Mouse (Mus musculus): ENCODE results near the gene Tnfaip8l1. TPM values are rescaled to one million over a fixed set of nuclear protein-coding genes. Genes with fewer than 3 reads are reported as not detected.

Tnfaip8l1 gene
- 1.6 TPM for polyA plus RNA-seq (2014; fragmentation: Illumina TruSeq; extraction: RNeasy Lipid Tissue Mini Kit (QIAGEN cat#74804); ENCODE audit: low read depth, low replicate concordance)

GRCm38 (mm10) chr17:56162231-56162774 is at the start of gene Tnfaip8l1:
Tnfaip8l1 (plus strand) TSS chr17:56162477.

DNA sequence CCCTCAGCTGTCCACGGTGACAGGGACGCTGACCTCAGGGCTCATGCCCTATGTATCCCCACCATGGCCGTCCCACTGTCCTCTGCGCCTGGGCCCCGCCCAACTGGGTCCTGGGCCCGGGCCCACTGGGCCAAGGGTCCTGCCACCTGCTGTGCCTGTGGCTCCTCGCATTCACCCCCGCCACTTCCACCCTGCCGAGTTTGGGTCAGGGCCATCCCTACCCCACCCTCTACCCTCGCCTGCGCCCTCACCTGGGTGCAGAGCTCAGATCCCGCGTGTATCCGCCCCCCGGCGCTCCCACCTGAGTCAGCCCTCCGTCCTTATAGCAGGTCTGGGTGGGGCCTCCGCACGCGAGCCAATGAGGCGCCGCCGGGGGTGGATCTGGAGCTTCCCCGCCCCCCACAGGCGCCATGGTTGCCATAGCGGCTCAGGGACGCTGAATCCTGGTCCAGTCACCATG is 45.0 kb upstream of the Tnfaip8l1 start, which contains the start of gene Plin5:
Plin5 (minus strand) TSS at position 346 of the 460 bp plus-strand sequence.

GRCm38 (mm10) chr17:56121826-56122225 is 40.5 kb upstream of the Tnfaip8l1 start, which contains the start of gene Lrg1:
Lrg1 (minus strand) TSS chr17:56122001.

GRCm38 (mm10) chr17:56139858-56140595 is 22.2 kb upstream of the Tnfaip8l1 start, which contains the start of gene Sema6b:
Sema6b (minus strand) TSS chr17:56140343.

GRCm38 (mm10) chr17:56183658-56184103 is 21.4 kb downstream of the Tnfaip8l1 start, which contains the start of gene Mydgf:
Mydgf (minus strand) TSS chr17:56183920.

DNA sequence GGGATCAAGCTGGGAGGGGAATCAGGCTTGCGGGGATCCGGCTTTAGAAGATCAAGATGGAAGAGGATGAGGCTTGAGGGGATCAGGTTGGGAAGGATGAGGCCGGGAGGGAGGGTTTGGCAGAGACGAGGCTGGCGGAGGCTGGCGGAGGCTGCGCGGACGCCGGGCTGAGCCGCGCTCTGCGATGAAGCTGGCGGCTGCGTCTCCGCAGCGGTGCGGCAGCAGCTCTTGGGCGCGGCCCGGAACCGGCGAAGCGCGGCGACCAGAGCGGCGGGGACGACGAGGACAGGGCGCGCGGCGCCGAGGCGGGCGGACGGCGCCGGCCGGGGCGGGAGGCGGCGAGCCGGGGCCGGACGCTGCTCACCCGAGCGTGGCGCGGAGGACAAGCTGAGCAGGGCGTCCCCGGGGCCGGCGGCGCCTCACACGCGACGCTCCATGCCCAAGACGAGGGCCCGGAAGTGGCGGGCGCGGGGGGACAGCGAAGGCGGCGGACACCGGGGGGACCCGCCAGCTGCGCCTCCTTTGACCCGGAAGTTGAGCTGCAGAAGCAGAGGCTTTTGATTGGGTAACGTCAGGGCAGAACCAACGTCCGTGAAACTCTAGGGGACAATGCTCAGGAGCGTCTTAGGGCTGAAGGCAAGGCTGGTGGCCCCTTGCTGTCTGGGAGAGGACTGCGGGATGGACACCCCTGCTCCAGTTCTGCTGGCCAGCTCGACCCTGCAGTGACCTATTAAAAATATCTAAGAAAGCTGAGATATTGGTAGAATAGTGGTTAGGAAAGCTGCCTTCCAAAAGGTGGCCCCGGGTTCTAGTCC is 56.3 kb downstream of the Tnfaip8l1 start, which contains the start of gene Dpp9:
Dpp9 (minus strand) TSS at position 529 of the 815 bp plus-strand sequence.

Other genes with a start within 250 kb of the Tnfaip8l1 start
- 19.0 TPM for gene Zfp119b, start 213.0 kb upstream of the Tnfaip8l1 start, polyA plus RNA-seq (2014; fragmentation: Illumina TruSeq; extraction: RNeasy Lipid Tissue Mini Kit (QIAGEN cat#74804); ENCODE audit: low read depth, low replicate concordance)
- gene Ebi3, start 209.8 kb upstream of the Tnfaip8l1 start, polyA plus RNA-seq (2014; fragmentation: Illumina TruSeq; extraction: RNeasy Lipid Tissue Mini Kit (QIAGEN cat#74804); ENCODE audit: low read depth, low replicate concordance): not detected
- gene Yju2, start 203.4 kb upstream of the Tnfaip8l1 start, polyA plus RNA-seq (2014; fragmentation: Illumina TruSeq; extraction: RNeasy Lipid Tissue Mini Kit (QIAGEN cat#74804); ENCODE audit: low read depth, low replicate concordance): 0.70 TPM
- not detected for gene Shd, start 192.0 kb upstream of the Tnfaip8l1 start, polyA plus RNA-seq (2014; fragmentation: Illumina TruSeq; extraction: RNeasy Lipid Tissue Mini Kit (QIAGEN cat#74804); ENCODE audit: low read depth, low replicate concordance)
- gene Fsd1, start 176.0 kb upstream of the Tnfaip8l1 start, polyA plus RNA-seq (2014; fragmentation: Illumina TruSeq; extraction: RNeasy Lipid Tissue Mini Kit (QIAGEN cat#74804); ENCODE audit: low read depth, low replicate concordance): not detected
- gene Stap2, start 156.9 kb upstream of the Tnfaip8l1 start, polyA plus RNA-seq (2014; fragmentation: Illumina TruSeq; extraction: RNeasy Lipid Tissue Mini Kit (QIAGEN cat#74804); ENCODE audit: low read depth, low replicate concordance): 0.41 TPM
- gene Mpnd, start 156.8 kb upstream of the Tnfaip8l1 start, polyA plus RNA-seq (2014; fragmentation: Illumina TruSeq; extraction: RNeasy Lipid Tissue Mini Kit (QIAGEN cat#74804); ENCODE audit: low read depth, low replicate concordance): 0.70 TPM
- 0.82 TPM for gene Sh3gl1, start 125.8 kb upstream of the Tnfaip8l1 start, polyA plus RNA-seq (2014; fragmentation: Illumina TruSeq; extraction: RNeasy Lipid Tissue Mini Kit (QIAGEN cat#74804); ENCODE audit: low read depth, low replicate concordance)
- 0.76 TPM for gene Chaf1a, start 122.0 kb upstream of the Tnfaip8l1 start, polyA plus RNA-seq (2014; fragmentation: Illumina TruSeq; extraction: RNeasy Lipid Tissue Mini Kit (QIAGEN cat#74804); ENCODE audit: low read depth, low replicate concordance)
- 15.9 TPM for gene Ubxn6, start 87.4 kb upstream of the Tnfaip8l1 start, polyA plus RNA-seq (2014; fragmentation: Illumina TruSeq; extraction: RNeasy Lipid Tissue Mini Kit (QIAGEN cat#74804); ENCODE audit: low read depth, low replicate concordance)
- gene Hdgfl2, start 82.8 kb upstream of the Tnfaip8l1 start, polyA plus RNA-seq (2014; fragmentation: Illumina TruSeq; extraction: RNeasy Lipid Tissue Mini Kit (QIAGEN cat#74804); ENCODE audit: low read depth, low replicate concordance): 3.9 TPM
- 6.4 TPM for gene Plin4, start 52.7 kb upstream of the Tnfaip8l1 start, polyA plus RNA-seq (2014; fragmentation: Illumina TruSeq; extraction: RNeasy Lipid Tissue Mini Kit (QIAGEN cat#74804); ENCODE audit: low read depth, low replicate concordance)
- gene Plin5, start 44.9 kb upstream of the Tnfaip8l1 start, polyA plus RNA-seq (2014; fragmentation: Illumina TruSeq; extraction: RNeasy Lipid Tissue Mini Kit (QIAGEN cat#74804); ENCODE audit: low read depth, low replicate concordance): 6.5 TPM
- not detected for gene Lrg1, start 40.5 kb upstream of the Tnfaip8l1 start, polyA plus RNA-seq (2014; fragmentation: Illumina TruSeq; extraction: RNeasy Lipid Tissue Mini Kit (QIAGEN cat#74804); ENCODE audit: low read depth, low replicate concordance)
- gene Sema6b, start 22.1 kb upstream of the Tnfaip8l1 start, polyA plus RNA-seq (2014; fragmentation: Illumina TruSeq; extraction: RNeasy Lipid Tissue Mini Kit (QIAGEN cat#74804); ENCODE audit: low read depth, low replicate concordance): not detected
- gene Mydgf, start 21.4 kb downstream of the Tnfaip8l1 start, polyA plus RNA-seq (2014; fragmentation: Illumina TruSeq; extraction: RNeasy Lipid Tissue Mini Kit (QIAGEN cat#74804); ENCODE audit: low read depth, low replicate concordance): 13.2 TPM
- 0.41 TPM for gene Dpp9, start 56.4 kb downstream of the Tnfaip8l1 start, polyA plus RNA-seq (2014; fragmentation: Illumina TruSeq; extraction: RNeasy Lipid Tissue Mini Kit (QIAGEN cat#74804); ENCODE audit: low read depth, low replicate concordance)
- gene Fem1a, start 94.3 kb downstream of the Tnfaip8l1 start, polyA plus RNA-seq (2014; fragmentation: Illumina TruSeq; extraction: RNeasy Lipid Tissue Mini Kit (QIAGEN cat#74804); ENCODE audit: low read depth, low replicate concordance): 3.7 TPM
- 0.58 TPM for gene Ticam1, start 114.3 kb downstream of the Tnfaip8l1 start, polyA plus RNA-seq (2014; fragmentation: Illumina TruSeq; extraction: RNeasy Lipid Tissue Mini Kit (QIAGEN cat#74804); ENCODE audit: low read depth, low replicate concordance)
- gene Plin3, start 130.4 kb downstream of the Tnfaip8l1 start, polyA plus RNA-seq (2014; fragmentation: Illumina TruSeq; extraction: RNeasy Lipid Tissue Mini Kit (QIAGEN cat#74804); ENCODE audit: low read depth, low replicate concordance): 21.8 TPM
- not detected for gene Arrdc5, start 137.8 kb downstream of the Tnfaip8l1 start, polyA plus RNA-seq (2014; fragmentation: Illumina TruSeq; extraction: RNeasy Lipid Tissue Mini Kit (QIAGEN cat#74804); ENCODE audit: low read depth, low replicate concordance)
- gene Uhrf1, start 140.8 kb downstream of the Tnfaip8l1 start, polyA plus RNA-seq (2014; fragmentation: Illumina TruSeq; extraction: RNeasy Lipid Tissue Mini Kit (QIAGEN cat#74804); ENCODE audit: low read depth, low replicate concordance): 1.9 TPM
- 0.99 TPM for gene Kdm4b, start 163.6 kb downstream of the Tnfaip8l1 start, polyA plus RNA-seq (2014; fragmentation: Illumina TruSeq; extraction: RNeasy Lipid Tissue Mini Kit (QIAGEN cat#74804); ENCODE audit: low read depth, low replicate concordance)